Mouse (Mus musculus): ENCODE measurements around the gene Nisch.
A peak's percentile ranks its signal among the peaks of the same experiment; 100 is the strongest.

Gene Nisch

DNA sequence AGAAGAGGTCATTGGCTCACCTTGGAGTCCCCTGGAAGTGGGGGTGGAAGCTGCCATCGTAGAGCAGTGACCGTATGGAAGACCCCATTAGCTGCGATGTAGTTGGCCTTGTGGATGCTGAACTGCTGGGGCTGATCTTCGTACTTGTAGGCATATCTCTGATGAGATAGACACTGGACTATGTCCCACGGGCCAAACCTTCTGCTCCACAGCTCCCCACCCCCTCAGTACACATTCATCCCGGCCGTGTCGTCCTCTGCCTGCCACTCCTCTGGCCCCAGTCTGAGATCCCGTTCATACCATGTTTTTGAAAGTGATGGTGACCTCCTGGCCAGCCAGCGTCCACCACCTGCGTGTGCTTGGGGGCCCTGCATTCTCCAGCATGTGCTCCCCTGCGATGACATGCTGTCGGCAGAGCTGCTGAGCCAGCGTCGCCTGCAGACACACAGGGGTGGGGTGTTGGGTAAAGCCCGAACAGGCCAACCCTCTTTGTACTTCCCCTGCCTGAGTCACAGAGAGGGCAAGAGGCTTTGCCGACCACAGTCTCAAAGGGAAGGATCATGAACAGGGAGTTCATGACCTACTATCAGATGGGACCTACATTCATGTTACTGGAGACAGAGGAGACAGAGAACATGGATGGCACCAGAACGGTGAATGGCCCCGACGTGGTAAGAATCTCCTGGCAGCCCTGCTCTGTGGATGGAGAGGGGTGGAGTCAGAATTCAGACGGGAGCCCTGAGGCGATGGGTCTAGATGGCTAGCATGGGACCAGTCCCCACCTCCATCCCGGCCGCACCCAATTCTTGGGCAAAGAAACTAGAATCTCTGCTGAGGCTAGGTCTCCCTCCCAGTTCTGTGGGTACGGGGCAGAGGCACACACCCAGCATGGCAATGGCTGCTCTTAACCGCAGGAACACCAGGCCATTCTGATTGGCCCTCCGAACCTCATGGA lies 56.3 kb downstream of the Nisch start:
- no peak for DNase-seq

- DNase-seq, result no peak
Measured at GRCm38 (mm10) chr14:31145694-31146093, 71.1 kb downstream of the Nisch start.

- no peak for DNase-seq
Measured at GRCm38 (mm10) chr14:31141011-31141410, 75.7 kb downstream of the Nisch start.

DNA sequence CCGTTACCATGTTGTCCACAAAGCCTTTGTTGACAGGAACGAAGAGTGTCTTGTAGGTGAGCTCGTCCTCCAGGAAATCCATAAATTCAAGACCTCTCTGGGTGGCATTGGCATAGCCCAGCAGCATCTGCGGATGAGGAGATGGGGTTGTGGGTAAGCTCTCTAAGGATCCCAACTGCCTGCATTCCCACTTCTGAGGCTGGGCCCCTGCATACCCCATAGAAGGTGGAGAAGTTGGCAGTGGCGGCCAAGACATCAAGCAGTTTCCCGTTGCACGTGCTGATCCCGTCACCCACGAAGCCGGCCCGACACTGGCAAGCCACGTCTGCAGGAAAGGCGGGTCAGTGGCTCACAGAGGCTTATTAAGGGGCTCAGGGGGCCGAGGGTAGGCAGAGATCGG lies 76.6 kb downstream of the Nisch start:
- no peak for DNase-seq

DNA sequence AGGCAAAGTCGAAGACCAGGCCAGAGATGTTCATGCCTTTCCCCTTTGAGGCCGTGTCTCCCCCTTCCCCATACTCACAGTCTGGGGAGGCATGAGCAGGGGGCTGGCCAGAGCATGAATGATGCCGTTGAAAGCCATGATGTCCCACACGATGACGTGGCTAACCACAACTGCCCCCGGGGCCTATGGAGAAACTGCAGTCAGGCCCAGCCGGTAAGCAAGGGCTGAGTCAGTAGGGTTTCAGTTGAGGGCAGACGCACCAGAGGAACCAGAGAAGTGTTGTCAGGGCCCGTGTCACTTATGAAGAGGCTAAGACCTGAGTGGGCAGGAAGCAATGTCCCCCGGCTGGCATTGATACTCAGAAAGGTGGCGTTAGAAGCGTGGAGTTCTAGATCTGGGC lies 77.1 kb downstream of the Nisch start:
- no peak for DNase-seq

GRCm38 (mm10) chr14:31138897-31139429 lies 77.8 kb downstream of the Nisch start:
- no peak for DNase-seq

DNA sequence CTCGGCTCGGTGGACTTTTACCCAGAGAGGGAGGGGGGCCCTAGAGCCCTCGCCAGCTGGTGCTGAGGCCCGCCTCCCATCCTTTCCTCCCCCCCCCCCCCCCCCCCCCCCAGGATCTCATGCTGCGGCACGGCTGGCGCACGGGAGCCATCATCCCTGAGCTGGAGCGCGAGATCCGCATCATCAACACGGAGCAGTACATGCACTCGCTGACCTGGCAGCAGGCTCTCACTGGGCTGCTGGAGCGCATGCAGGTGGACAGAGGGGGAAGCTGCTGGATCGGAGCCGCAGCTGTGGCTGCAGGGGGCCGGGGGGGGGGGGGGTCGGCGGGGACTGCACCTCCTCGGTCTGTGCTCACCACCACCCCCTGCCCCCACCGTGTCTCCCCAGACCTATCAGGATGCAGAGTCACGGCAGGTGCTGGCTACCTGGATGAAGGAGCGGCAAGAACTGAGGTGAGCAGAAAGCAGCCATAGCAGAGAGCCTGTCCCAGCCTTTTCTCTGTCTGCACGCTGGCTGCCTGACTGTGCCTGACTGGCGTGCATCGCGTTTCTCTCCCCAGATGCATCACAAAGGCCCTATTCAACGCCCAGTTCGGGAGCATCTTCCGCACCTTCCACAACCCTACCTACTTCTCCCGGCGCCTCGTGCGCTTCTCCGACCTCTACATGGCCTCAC lies 78.4 kb downstream of the Nisch start:
- no peak for DNase-seq

DNA sequence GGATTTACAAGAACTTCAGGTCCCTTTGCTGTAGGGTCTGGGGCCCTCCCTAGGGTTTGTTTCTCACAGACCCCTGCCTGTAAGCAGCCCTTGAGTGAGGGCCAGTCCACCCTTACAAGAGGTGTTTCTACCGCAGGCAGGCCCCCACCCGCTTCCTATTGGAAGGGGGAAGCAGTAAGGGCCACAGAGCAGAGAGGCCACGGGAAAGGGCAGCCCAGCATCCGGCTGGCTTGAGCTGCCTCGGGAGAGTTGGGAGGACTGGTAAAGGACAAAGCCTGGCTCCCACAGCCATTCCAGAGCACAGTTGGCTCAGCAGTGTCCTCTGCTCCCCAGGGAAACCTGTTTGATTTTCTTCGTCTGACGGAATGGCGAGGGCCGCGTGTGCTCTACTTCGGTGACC lies 79.0 kb downstream of the Nisch start:
- DNase-seq, result peak; percentile 48

DNA sequence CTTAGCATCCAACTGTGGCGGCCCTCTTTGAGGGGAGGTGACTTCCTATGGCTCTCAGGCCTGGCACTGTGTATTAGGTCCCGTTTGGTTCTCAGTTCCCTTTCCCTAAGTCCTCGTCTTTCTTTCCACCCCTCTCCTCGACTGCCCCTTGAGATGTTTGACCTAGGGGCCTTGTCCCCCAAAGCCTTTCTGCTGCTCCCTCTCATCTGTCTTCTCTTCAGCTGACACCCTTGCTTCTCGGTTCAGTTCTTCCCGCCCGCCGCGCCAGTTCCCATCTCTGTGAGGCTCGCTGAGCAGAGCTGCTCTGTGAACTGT lies 79.5 kb downstream of the Nisch start:
- DNase-seq, result no peak

GRCm38 (mm10) chr14:31136411-31137280 lies 80.1 kb downstream of the Nisch start:
- no peak for DNase-seq

DNA sequence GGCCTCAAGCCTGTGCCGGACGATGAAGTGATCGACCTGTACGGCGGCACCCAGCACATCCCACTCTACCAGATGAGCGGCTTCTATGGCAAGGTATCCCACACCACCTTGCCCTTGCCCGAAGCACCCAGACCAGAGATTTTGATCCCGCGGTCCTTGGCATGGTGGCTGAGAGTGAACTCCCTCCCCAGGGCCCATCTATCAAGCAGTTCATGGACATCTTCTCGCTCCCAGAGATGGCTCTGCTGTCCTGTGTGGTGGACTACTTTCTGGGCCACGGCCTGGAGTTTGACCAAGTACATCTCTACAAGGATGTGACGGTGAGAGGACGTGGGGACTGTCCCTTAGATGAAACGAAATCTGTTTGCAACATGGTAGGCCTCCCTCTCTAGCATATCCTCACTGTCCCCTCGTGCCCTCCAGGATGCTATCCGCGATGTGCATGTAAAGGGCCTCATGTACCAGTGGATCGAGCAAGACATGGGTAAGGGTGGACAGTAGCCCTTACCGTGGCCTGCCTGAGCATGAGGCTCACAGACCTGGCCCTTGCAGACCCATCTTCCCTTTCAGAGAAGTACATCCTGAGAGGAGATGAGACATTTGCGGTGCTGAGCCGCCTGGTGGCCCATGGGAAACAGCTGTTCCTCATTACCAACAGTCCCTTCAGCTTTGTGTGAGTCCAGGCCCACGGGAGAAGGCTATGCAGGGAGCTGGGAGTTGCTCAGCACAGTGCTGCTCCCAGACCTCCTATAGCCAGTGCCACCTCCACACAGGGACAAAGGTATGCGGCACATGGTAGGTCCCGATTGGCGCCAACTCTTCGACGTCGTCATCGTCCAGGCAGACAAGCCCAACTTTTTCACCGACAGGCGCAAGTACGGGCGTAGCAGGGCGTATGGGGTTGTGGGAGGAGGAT lies 81.0 kb downstream of the Nisch start:
- DNase-seq, result no peak

- DNase-seq, result no peak
Measured at GRCm38 (mm10) chr14:31134015-31135000, 82.4 kb downstream of the Nisch start.

DNA sequence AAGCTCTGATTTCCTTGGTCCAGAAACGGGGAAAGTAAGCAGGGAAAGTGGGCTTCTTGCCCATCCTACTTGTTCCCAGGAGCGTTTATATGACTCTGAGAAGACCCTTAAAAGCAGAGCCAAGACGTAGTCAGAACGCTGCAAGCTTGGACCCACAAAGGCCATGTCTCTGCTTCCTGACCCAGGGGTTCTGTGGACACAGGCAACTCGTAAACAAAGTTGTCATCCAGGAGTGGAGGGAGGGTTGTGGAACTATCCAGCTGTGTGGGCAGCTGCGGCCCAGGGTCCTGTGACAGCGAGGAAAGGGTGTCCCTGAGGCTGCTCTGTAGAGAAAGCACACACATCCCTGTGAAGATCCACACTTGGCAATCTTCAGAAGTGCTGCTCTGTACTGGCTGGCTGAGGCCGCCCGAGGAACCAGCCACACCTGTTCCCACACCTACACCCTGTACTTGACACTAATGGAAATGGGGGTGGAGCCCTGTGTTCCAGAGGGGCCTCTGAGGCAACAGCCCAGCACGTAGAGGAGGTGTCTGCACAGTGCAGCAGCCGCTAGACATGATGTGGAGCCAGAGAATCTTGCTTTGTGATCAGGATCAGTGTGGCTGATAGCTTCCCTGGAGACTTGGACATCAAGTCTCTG lies 83.6 kb downstream of the Nisch start:
- DNase-seq, result no peak

DNA sequence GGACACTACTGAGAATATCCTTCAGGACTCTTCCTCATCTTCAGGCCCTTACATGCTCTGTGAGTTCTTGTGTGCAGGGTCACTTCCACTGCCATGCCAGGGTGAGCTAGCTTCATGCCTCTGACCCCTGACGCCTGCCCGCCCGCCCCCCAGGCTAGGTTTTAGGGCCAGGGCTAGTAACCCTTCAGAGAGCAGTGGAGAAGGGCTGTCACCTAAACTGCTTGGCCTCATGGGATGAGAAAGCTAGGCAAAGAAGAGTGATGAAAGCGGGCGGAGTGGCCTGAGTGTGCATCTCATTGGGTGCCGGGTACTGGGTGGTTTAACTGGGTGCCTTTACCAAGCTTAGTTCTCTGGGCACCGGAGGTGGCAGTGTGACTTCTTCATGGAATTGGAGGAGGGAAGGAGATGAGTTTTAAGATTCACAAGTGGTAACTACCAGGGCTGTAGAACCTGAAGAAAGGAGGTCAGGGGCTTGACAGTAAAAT lies 84.2 kb downstream of the Nisch start:
- no peak for DNase-seq

DNA sequence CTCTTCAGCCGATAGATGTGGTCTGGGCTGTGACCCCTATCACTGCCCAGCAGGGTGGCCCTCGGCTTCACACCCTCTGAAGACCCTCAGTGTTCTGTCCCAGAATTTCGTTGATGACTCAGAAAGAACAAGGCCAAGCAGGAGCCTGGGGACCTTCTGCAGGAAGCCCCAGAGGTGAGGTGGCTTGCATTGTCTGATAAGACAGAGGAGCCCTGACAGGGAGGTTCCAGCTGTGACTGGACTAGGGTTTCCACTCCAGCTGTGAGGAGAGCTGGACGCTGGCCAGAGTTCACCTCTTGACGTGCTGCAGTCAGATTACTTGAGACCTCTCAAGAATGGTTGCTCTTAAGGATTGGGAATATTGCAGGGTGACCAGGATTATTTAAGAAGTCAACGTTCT lies 84.7 kb downstream of the Nisch start:
- no peak for DNase-seq

- no peak for DNase-seq
Measured at GRCm38 (mm10) chr14:31131272-31131821, 85.4 kb downstream of the Nisch start.

DNA sequence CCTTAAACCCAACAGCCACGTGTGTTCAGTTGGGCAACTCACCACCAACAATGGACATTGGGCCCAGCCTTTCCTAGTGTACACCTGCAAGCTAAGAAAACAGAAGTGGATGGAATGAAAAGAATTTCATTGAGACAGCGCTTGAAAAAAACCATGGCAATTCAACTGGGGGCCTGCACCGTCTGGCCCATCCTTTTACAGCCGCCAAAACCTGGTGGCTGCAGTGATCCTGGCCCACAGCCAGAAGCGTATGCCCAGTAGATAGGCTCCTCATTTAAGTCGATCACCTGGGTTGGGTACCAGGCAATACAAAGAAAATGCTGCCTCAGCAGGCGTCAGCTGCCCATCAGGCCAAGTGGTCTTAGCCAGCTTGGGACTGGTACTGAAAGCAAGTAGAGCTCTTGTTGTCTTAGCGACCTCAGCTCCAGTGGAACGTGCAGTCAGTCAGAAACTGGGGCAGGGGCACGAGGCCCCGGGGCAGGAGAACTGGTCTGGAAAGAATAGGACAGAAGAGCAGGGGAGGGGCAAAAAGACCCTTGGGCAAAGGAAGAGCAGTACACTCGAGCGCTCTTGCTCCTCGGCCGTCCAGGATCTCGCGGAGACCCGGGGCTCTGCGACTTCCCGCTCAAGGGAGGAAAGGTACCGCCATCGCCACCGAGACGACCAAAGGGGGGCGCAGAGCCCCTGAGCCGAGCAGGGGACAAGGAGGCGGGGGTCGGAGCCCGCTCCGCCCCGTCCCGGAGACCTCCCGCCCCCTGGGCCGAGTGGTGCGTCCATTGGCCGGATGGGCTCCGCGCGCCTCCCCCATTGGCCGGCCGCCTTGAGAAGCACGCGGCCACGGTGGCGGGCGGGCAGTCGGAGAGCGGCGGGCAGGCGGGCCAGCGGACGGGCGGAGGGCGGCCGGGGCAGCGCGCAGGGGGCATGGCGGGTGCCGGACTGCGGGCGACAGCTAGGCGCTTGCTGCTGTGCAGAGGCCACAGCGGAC lies 86.2 kb downstream of the Nisch start, which contains the start of gene Nt5dc2:
TSS of gene Nt5dc2 (plus strand) at position 818 of the 985 bp plus-strand sequence.
- peak; percentile 84 for DNase-seq
